Mouse (Mus musculus): ENCODE results near the gene Gm10644. TPM values are rescaled to one million over a fixed set of nuclear protein-coding genes. Genes with fewer than 3 reads are reported as not detected.

Gm10644 gene
- total RNA-seq (2023) = 0.16 TPM in 1 of 2 replicates, not detected in the other

GRCm38 (mm10) chr8:83955106-83955957 is at the start of gene Gm10644, which contains the start of gene Asf1b:
Gene Gm10644, minus strand, starts transcription at chr8:83955205.
Gene Asf1b, plus strand, starts transcription at chr8:83955507.

GRCm38 (mm10) chr8:84001281-84002000 is 46.4 kb upstream of the Gm10644 start, which contains the start of gene 1700067K01Rik:
Gene 1700067K01Rik, plus strand, starts transcription at chr8:84001502.

GRCm38 (mm10) chr8:83997511-83998141 is 42.6 kb upstream of the Gm10644 start, which contains the start of gene Samd1:
Gene Samd1, plus strand, starts transcription at chr8:83997672.

GRCm38 (mm10) chr8:83972150-83973120 is 17.4 kb upstream of the Gm10644 start, which contains the start of gene Prkaca:
Gene Prkaca, plus strand, starts transcription at chr8:83972993.

GRCm38 (mm10) chr8:83899363-83900252 is 55.4 kb downstream of the Gm10644 start, which contains the start of gene Adgrl1:
Gene Adgrl1, plus strand, starts transcription at chr8:83900105.

Other genes with a start within 250 kb of the Gm10644 start
- 36.3 and 48.8 TPM in 2 replicates for gene Ddx39, start 240.0 kb downstream of the Gm10644 start, total RNA-seq (2023)
- 1,138 and 1,301 TPM in 2 replicates for gene Adgre5, start 213.9 kb downstream of the Gm10644 start, total RNA-seq (2023)
- gene Adgrl1, start 55.1 kb downstream of the Gm10644 start, total RNA-seq (2023) = 1.8 and 2.1 TPM in 2 replicates
- gene Asf1b, start 302 bp upstream of the Gm10644 start, total RNA-seq (2023) = 39.2 and 41.4 TPM in 2 replicates
- 29.2 and 30.6 TPM in 2 replicates for gene Prkaca, start 17.8 kb upstream of the Gm10644 start, total RNA-seq (2023)
- gene Samd1, start 42.5 kb upstream of the Gm10644 start, total RNA-seq (2023) = 28.4 and 32.0 TPM in 2 replicates
- not detected in 2 replicates for gene 1700067K01Rik, start 46.3 kb upstream of the Gm10644 start, total RNA-seq (2023)
- not detected in 2 replicates for gene 2210011C24Rik, start 57.0 kb upstream of the Gm10644 start, total RNA-seq (2023)
- 0.16 TPM in 1 of 2 replicates, not detected in the other for gene Palm3, start 66.3 kb upstream of the Gm10644 start, total RNA-seq (2023)
- 0.77 and 1.6 TPM in 2 replicates for gene Il27ra, start 87.4 kb upstream of the Gm10644 start, total RNA-seq (2023)
- gene Rln3, start 89.8 kb upstream of the Gm10644 start, total RNA-seq (2023) = not detected in 2 replicates
- gene Gm10643, start 109.9 kb upstream of the Gm10644 start, total RNA-seq (2023) = 2.9 and 3.0 TPM in 2 replicates
- 61.0 and 67.9 TPM in 2 replicates for gene Rfx1, start 111.6 kb upstream of the Gm10644 start, total RNA-seq (2023)
- gene Dcaf15, start 149.6 kb upstream of the Gm10644 start, total RNA-seq (2023) = 24.7 and 26.8 TPM in 2 replicates
- 0.28 TPM in 1 of 2 replicates, not detected in the other for gene Podnl1, start 170.8 kb upstream of the Gm10644 start, total RNA-seq (2023)
- 14.9 and 20.3 TPM in 2 replicates for gene Cc2d1a, start 192.7 kb upstream of the Gm10644 start, total RNA-seq (2023)
- gene 4930432K21Rik, start 192.8 kb upstream of the Gm10644 start, total RNA-seq (2023) = 0.28 TPM in 1 of 2 replicates, not detected in the other
- gene Nanos3, start 230.0 kb upstream of the Gm10644 start, total RNA-seq (2023) = not detected in 2 replicates

Data from neutrophil, adult 65 days (primary cell).